Mouse (Mus musculus): ENCODE results near the gene Ipcef1.

Ipcef1 gene

DNA sequence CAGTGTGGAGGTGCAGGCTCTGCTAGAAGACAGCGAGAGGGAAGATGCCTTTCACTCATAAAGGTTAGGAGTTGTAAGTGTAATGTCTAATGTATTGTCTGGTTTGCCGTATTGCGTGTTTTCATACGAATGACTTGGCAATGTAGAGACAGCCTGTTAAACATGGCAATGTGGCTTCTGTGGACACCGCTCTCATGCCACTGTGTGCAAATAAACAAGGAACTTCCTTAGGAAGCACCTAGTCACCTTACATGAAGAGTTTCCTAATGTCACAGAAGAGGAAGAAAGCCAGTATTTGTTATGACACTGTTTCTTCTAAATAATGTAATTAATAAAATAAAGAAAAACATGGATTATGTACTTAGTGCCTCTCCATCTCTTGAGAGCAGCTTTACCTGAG is 15.1 kb downstream of the Ipcef1 start:
- in situ Hi-C loops (cut with MboI), result no loop called here

- in situ Hi-C loops (cut with MboI), result no loop called here
Measured at GRCm38 (mm10) chr10:7035547-7035946, 16.7 kb downstream of the Ipcef1 start.

- in situ Hi-C loops (cut with MboI), result no loop called here
Measured at GRCm38 (mm10) chr10:7033459-7033858, 18.8 kb downstream of the Ipcef1 start.

DNA sequence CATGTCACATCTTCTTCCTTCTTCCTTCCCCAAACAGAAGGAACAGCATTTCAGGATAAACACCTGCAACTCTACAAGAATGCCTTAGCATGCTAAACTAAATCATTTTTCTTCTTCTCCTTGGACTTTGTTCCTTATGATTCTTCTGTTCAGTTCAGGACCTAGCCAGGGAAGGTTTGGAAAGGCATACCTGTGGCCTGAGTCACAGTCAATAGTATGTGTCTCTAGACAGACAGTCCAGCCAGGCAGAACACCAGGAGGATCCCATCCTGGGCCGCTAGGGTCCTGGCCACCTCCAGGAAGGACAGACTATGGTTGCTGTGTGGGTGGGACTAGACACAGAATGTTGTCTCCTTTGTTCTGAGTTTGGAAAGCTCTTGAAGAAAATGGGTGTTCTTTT is 27.2 kb downstream of the Ipcef1 start:
- in situ Hi-C loops (cut with MboI), result no loop called here

- in situ Hi-C loops (cut with MboI), result no loop called here
Measured at GRCm38 (mm10) chr10:7020551-7020950, 31.7 kb downstream of the Ipcef1 start.

- in situ Hi-C loops (cut with MboI), result no loop called here
Measured at GRCm38 (mm10) chr10:7019781-7020386, 32.4 kb downstream of the Ipcef1 start.

DNA sequence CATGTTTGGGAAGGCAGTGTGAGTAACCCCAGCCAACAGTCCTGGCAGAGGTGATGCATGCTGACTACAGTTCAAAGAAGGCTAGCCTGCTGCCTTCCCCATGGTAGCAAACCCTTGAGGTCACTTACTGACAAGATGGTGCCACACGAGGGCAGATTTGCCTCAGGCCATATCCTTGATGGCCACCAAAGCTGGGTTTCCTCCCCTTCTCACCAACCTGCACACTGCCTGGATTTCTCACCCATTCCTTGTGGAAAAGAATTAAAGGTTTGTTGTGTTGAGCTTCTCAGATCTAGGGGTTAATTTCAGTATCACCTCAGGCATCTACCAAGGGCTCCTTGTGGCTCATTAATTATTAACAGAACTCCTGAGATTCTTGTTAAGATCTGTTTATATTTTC is 37.1 kb downstream of the Ipcef1 start:
- in situ Hi-C loops (cut with MboI), result no loop called here

DNA sequence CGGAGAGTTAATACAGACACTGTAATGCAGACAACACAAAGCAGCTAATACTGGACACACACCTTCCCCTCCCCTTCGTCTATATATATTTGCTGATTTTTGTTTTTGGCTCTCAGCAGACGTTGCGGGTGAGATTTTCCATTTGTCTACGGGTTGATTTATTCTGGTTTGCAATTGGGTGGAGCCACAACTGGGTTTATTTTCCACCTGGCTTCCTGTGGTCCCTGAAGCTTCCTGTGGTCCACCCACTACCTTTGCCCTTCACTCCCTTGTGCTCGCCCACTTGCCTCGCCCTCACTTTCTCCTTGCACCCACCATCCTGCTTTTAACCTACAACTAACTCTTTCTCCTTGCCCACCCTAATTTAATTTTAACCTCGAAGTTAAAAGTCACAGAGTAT is 41.7 kb downstream of the Ipcef1 start:
- in situ Hi-C loops (cut with MboI), result no loop called here

DNA sequence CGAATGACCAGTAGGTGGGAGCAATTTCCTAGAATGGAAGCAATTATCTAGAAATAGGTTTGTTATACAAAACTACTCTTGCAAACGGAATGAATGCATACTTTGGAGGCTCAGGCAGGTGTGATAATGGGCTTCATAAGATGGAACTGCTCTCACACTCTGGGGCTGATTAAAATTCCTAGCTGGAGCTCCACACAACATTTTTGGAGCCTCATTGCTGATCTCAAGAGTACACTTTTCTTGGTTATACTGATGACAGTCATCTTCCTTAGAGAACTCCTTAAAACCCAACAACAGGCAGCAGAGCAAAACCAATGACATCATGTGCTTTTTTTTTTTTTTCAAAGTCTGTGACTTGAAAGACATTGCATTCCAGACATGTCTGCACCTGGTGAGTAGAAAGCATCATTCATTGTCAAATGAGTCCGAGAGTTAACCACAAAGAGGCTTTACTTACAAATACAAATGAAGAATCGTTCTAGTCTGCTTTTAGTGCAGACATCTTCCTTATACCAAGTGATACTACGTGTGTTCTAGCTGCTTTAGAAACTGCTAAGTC is 47.2 kb downstream of the Ipcef1 start:
- in situ Hi-C loops (cut with MboI), result loop anchor here (10.0 kb wide), 1 partner anchor 120 kb away; no protein-coding TSS in a partner anchor

DNA sequence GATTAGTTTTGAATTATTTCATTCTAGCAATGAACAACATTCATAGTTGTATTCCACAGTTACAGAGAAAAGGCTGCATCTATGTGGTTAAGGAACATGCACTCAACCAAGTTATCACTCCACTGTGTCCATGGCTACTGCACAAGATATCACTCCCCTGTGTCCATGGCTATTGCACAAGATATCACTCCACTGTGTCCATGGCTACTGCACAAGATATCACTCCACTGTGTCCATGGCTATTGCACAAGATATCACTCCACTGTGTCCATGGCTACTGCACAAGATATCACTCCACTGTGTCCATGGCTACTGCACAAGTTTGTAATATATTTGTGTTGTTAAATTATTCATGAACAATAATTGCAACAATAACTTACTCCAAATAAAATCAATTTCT is 48.4 kb downstream of the Ipcef1 start:
- in situ Hi-C loops (cut with MboI), result loop anchor here (10.0 kb wide), 1 partner anchor 119 kb away; no protein-coding TSS in a partner anchor

- in situ Hi-C loops (cut with MboI), result no loop called here
Measured at GRCm38 (mm10) chr10:6999355-6999754, 52.9 kb downstream of the Ipcef1 start.

DNA sequence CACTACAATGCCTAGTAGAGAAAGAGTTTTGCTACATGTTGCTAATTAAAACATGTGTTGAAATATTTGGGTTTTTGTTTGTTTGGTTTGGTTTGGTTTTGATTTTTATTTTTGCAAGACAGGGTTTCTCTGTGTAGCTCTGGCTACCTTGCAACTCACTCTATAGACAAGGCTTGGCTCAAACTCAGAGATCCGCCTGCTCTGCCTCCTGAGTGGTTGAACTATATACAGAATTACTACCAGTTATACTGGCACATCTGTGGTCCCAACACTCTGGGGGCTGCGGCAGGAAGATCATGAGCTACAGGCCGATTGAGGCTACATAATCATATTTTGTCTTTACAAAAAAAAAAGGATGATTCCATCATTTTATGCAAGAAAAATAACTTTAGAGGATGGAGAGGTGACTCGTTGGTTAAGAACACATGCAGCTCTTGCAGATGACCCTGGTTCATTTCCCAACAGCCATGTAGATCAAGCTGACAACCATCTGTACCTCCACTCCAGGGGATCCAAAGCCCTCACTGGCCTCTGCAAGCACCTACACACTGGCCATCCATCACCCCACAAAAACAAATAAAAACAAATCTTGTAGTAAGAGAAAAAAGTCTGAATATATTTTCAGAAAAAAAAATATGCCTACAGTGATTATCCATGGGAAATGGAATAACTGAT is 53.6 kb downstream of the Ipcef1 start:
- in situ Hi-C loops (cut with MboI), result no loop called here

DNA sequence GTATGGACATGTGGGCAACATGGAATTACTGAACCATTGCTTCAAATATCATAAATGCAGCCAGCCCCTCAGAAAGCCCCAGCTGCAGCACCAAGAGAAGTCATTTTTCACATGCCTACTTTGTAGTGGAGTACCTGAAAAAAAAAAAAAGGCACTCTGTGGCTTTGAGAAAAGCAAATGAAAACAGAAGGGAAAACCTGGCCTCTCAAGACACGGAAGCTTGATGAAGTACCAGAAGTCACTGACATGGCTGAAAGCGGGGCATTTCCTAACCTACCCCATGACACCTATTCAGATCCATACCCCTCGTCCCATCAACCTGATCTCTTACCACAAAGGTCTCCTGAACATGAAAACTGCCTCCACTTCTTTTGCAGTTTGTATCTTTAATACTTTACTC is 55.4 kb downstream of the Ipcef1 start:
- in situ Hi-C loops (cut with MboI), result no loop called here

DNA sequence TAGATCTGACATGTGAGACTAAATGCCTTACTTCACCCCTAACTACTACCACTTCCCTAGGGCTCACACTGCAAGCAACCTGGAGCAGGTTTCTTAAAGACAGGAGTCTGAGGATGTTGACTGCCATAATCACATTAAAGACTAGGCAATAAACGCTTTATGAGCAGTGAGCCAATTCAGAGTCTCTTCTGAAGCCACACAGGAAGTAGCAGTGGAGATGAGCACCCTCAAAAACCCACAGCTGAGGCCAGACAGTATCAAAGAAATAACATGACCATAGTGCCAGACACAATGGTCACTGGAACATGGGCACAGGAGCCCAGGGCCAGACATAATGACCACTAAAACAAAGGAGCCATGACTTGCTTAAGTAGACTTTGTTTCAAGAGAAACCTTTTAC is 63.7 kb downstream of the Ipcef1 start:
- in situ Hi-C loops (cut with MboI), result no loop called here

DNA sequence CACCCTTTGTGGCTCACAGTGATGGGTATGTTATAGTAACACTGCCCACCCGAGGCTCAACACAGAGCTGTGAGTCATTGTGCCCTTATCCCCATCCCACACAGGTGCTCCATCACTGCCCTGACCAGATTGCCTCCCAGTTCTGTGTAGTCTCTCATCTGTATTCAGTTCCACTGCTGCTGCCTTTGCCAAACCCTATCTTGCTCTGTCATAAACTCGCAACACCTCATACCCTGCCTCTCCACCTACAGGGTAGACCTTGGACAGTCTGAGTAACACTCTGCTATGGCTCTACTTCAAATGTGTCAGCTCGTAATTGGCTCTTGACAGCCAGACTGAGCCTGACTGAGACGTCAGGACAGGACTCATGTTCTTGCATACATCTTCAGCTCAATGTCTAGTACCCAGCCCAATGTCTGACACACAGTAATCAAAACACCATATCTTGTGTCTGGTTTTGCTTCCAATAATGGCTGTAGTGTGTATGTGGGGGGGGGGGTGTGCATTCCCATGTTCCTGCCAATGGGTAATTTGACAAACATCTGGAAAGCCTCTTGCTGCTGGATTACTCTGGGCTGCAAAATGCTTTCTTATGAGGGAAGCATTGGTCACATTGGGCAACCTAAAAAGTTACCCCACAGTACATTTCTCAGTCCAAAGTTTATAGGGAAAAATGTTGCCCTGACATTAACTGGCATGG is 64.7 kb downstream of the Ipcef1 start:
- in situ Hi-C loops (cut with MboI), result no loop called here

GRCm38 (mm10) chr10:6986246-6986645 is 66.0 kb downstream of the Ipcef1 start:
- in situ Hi-C loops (cut with MboI), result no loop called here

- in situ Hi-C loops (cut with MboI), result no loop called here
Measured at GRCm38 (mm10) chr10:6983431-6983830, 68.8 kb downstream of the Ipcef1 start.

- in situ Hi-C loops (cut with MboI), result no loop called here
Measured at GRCm38 (mm10) chr10:6982751-6983151, 69.5 kb downstream of the Ipcef1 start.

DNA sequence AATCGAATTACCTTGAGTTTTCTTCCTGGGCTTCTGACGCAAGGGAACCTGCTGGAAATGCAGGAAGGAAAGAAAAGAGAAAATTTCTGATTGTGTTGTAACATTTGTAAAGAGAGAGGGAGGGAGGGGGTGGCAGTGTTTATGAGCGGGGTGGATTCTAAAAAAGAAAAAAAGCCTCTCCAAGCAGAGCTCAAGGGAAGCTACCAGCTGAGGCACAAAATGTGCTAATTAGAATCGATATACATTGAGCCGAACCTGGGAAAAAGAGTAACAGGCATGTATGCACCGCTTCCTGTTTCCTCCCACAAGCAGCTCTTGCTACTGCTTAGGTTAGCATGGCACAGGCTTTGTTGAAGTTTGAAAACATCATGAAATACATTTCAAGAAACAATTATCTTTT is 72.0 kb downstream of the Ipcef1 start:
- in situ Hi-C loops (cut with MboI), result no loop called here

- in situ Hi-C loops (cut with MboI), result no loop called here
Measured at GRCm38 (mm10) chr10:6979789-6980188, 72.5 kb downstream of the Ipcef1 start.

DNA sequence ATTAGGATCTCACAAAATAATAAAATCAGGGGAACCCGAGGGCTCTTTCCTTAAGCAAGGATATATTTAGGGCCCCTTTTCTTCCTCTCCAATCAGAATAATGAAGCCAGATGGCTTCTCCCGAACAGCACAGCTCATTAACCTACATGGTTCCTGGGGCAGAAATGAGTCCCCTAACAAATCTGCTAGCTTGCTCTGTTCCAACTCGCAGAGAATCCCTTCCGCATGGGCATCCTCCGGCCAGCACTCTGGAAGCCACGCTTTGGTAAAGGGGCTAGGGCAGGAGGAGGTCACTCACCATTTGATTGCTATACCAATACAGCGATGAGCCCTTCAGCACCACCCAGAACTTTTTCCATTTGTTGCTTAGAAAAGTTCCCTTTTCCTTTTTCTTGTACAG is 73.1 kb downstream of the Ipcef1 start:
- in situ Hi-C loops (cut with MboI), result no loop called here

DNA sequence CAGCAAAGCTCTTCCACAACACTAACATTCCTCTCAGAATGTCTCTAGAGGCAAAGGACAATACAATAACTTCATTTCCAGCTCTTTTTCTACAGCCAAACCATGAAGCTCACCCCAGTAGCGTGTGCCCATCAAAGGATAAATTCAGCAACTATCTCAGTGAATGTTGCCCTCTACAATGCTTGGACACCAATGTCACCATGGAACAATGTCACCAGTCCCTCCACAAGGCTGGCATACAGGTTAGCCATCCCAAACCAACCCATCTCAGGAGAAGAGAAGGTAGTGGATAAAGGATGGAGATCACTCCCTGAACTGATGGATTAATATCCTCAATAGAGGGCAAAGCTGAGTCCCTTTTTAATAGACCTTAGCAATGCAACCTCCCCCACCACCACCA is 73.5 kb downstream of the Ipcef1 start:
- in situ Hi-C loops (cut with MboI), result no loop called here

- in situ Hi-C loops (cut with MboI), result no loop called here
Measured at GRCm38 (mm10) chr10:6977843-6978242, 74.4 kb downstream of the Ipcef1 start.

All from mature B cell (primary cell).